Mouse (Mus musculus) kidney, postnatal 25 days (tissue): ENCODE measurements around the gene Usp12.

Experiments
- DNase-seq, 2 experiments: peaks; one replicate each; pipeline ENCODE4 v3.0.0; 2021; ENCODE audit warnings: mixed read lengths in 2 of 2

Gene Usp12

GRCm38 (mm10) chr5:146687541-146688313 is 107.1 kb downstream of the Usp12 start:
- DNase-seq: peak; percentile 83 to 94

- DNase-seq: no peak
Measured at GRCm38 (mm10) chr5:146686954-146687353, 107.9 kb downstream of the Usp12 start.
